Mouse (Mus musculus) stomach, embryonic 14.5 days (tissue): ENCODE data around the gene Iqcg. TPM values are rescaled to one million over a fixed set of nuclear protein-coding genes. Genes with fewer than 3 reads are reported as not detected.

ENCODE experiments used
- ATAC-seq: fragments of 200-750 bp; cut with Nextera tagmentation; 2 replicates; pipeline ENCODE4 v1.8.0; 2017; ENCODE audit warnings: low read depth, moderate TSS enrichment; ENCODE audit not compliant: insufficient number of reproducible peaks, insufficient read depth, low FRiP score
- H3K27ac ChIP-seq: fragments of 300-500 bp; sonication (generic); 2 replicates; pipeline ENCODE4 v1.5.1; 2014; ENCODE audit warnings: mild to moderate bottlenecking, low read length, moderate library complexity, mixed read lengths
- H3K27me3 ChIP-seq: fragments of 300-500 bp; sonication (generic); 2 replicates; pipeline ENCODE4 v1.6.1; 2014; ENCODE audit warnings: low read length, control low read depth, mixed read lengths; ENCODE audit not compliant: control insufficient read depth, insufficient read depth
- H3K36me3 ChIP-seq: fragments of 300-500 bp; sonication (generic); 2 replicates; pipeline ENCODE4 v1.6.1; 2014; ENCODE audit warnings: mild to moderate bottlenecking, control low read depth, low read length, moderate library complexity, mixed read lengths; ENCODE audit not compliant: control insufficient read depth, insufficient read depth
- H3K4me1 ChIP-seq: fragments of 300-500 bp; sonication (generic); 2 replicates; pipeline ENCODE4 v1.6.1; 2014; ENCODE audit warnings: low read length, control low read depth, mixed read lengths; ENCODE audit not compliant: control insufficient read depth, insufficient read depth
- H3K4me2 ChIP-seq: fragments of 300-500 bp; sonication (generic); replicated peaks from 2 replicates; pipeline ENCODE4 v1.6.1; 2014; ENCODE audit warnings: low read depth, low read length, control low read depth
- H3K4me3 ChIP-seq: fragments of 300-500 bp; sonication (generic); 2 replicates; pipeline ENCODE4 v1.5.1; 2014; ENCODE audit warnings: low read depth, low read length, control low read depth
- H3K9ac ChIP-seq: fragments of 300-500 bp; sonication (generic); replicated peaks from 2 replicates; pipeline ENCODE4 v1.6.1; 2014; ENCODE audit warnings: low read depth, mild to moderate bottlenecking, control low read depth, low read length, moderate library complexity, mixed read lengths
- H3K9me3 ChIP-seq: fragments of 300-500 bp; sonication (generic); 2 replicates; pipeline ENCODE4 v1.6.1; 2016; ENCODE audit warnings: low read depth, low read length, control low read depth; ENCODE audit not compliant: control insufficient read depth
- WGBS: fragments of 180-500 bp; shearing (Covaris S2); extraction: QIAGEN DNeasy Blood & Tissue Kit; methylation state at CpG from one replicate; pipeline ENCODE4 v1.1.7; 2014; 5-methylcytosine and 5-hydroxymethylcytosine counted together
- polyA plus RNA-seq: library from polyadenylated mRNA; unstranded; fragments of >200 nt; fragmentation: Nextera tagmentation; extraction: Ambion mirVana; gene quantifications from 2 replicates; pipeline ENCODE4 v1.2.1, GENCODE M21; 2014

Gene Iqcg
- polyA plus RNA-seq, 1 experiment from 2014 or later: 2.7 TPM

DNA sequence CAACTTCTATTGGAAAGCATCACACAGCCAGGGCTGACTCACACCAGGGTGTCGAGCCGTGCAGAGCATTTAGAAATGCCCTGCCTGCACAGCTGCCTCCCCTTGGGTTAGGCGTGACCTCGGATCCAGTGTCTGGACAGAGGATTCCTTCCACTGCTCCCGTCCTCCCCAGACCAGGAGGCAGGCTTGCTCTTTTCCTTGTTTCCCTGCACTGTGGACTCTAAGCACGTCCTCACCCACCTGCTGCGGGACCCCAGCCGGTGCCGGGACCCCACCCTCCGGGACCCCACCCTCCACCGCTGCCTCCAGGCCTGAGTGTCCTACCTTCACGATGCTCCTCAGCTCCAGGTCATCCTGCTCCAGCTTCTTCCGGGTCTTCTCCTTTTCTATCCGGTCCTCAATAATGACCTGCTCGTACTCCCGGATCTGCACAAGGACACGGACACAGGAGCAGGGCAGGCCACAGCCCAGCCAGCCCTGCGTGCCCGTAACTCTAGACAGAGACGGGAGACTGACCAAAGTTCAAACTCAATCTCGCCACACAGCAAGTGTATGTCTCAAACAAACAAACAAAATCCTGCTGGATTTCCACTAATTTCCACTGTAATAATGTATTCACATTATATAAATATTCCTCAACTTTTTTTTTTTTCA, 36.8 kb downstream of the Iqcg start:
- Histone ChIP-seq H3K36me3 (peaks cover 2% of the 10 kb centered on the region; the same call in 1 of the 2 replicates), H3K4me1 (no peaks in the 10 kb centered on the region), H3K27me3 (no peaks in the 10 kb centered on the region), H3K4me3 (no peak overlapping the region), H3K4me2 (no peak overlapping the region), H3K9ac (no peak overlapping the region), H3K9me3 (no peaks in the 10 kb centered on the region), H3K27ac (no peak overlapping the region)
- no peak for ATAC-seq
- 68% methylated on average over 21 of the region's 21 CpGs for WGBS

DNA sequence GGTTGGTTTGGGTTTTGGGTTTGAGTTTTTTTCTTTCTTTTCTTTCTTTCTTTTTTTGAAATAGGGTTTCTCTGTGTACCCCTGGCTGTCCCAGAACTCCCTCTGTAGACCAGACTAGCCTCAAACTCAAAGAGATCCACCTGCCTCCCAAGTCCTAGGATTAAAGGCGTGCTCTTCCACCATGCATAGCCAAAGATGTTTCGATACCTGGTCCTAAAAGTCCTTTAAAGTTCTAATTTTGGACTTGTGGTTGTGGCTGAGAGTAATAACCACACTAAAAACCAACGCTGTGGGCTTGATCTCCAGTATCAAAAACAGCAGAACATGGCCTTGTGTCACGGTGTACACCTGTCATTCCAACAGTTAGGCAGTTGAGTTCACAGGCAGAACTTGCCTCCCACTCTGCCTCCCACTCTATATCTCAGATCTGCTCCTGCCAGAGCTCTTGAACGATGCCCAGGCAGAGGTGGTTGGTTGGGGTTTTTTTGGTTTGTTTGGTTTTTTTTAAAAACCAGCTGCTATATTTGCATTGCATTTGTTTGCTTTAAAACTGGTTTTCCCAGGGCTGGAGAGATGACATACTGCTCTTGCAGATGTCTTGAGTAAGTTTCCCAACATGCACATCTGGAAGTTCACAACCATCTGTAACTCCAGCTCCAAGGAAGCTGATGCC, 38.2 kb downstream of the Iqcg start:
- no peak overlapping the region for H3K4me3 ChIP-seq
- H3K9me3 ChIP-seq: no peaks in the 10 kb centered on the region
- no peak overlapping the region for H3K27ac ChIP-seq
- ATAC-seq: no peak
- no peaks in the 10 kb centered on the region for H3K27me3 ChIP-seq
- H3K4me1 ChIP-seq: no peaks in the 10 kb centered on the region
- 75% methylated on average over 5 of the region's 5 CpGs for WGBS
- H3K36me3 ChIP-seq: peaks cover 14% of the 10 kb centered on the region
- no peak overlapping the region for H3K9ac ChIP-seq
- H3K4me2 ChIP-seq: no peak overlapping the region

DNA sequence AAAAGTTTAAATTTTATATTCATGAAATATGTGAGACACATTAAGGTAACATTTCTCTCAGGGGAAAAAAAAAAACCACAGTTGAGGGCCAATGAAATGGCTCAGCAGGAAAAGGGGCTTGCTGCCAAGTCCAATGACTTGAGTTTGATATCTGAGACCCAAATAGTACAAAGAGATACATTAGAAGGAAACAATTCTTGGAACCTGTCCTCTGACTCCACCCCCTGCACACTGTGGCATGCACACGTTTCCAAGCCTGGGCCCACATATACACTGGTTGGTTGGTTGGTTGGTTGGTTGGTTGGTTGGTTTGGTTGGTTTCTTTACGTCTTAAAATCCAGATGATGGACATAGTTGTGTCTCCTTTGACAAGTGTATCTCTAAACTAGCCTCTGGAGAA, 40.0 kb downstream of the Iqcg start:
- Histone ChIP-seq H3K36me3 (peaks cover 18% of the 10 kb centered on the region), H3K4me2 (no peak overlapping the region), H3K9ac (no peak overlapping the region), H3K27ac (no peak overlapping the region), H3K9me3 (no peaks in the 10 kb centered on the region), H3K27me3 (no peaks in the 10 kb centered on the region), H3K4me1 (no peaks in the 10 kb centered on the region), H3K4me3 (no peak overlapping the region)
- ATAC-seq: no peak
- 83% methylated on average over 2 of the region's 2 CpGs for WGBS

DNA sequence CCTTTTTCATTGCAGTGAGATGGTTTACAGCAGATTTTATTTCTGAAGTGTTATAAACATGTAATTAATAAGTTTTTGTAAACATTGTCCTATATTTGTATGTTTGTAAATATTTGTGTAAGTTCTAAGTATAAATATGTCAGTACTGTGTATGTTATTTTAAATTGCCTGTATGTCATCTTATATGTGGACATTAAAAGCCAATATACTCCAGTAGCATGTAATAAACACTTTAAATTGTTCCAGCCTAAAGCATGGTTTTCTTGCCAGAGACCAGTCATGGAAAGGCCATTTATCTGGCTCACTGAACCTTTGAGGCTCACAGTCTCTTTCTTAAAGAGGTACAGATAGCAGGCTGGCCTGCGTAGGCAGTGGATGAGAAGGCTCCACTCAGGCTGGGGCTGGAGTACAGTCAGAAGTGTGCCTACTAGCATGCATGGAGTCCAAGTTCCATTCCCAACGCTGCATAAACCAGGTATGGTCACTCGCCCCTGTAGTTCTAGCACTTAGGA, 40.6 kb downstream of the Iqcg start:
- WGBS: 86% methylated on average over 3 of the region's 3 CpGs
- ATAC-seq: no peak

DNA sequence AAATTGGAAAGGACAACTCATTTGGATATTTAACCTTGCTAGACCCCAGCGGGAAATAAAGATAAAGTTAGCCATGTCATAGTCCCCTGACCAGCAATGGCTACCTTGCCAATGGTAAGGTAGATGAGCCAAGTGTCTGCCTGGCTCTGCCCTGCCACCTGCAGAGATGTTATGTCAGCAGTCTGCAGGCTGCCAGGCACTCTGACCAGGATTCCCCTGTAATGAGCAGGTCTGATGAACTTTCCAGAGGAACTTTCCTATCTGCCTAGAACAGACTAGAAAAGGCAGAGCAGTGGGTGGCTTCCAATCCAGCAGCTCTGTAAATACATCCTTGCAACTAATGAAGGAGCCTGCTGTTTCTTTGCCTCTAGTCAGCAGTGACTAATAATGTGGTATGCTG, 41.1 kb downstream of the Iqcg start:
- no peaks in the 10 kb centered on the region for H3K4me1 ChIP-seq
- H3K9ac ChIP-seq: no peak overlapping the region
- WGBS: 96% methylated on average over 1 of the region's 1 CpGs
- H3K4me3 ChIP-seq: no peak overlapping the region
- H3K36me3 ChIP-seq: peaks cover 20% of the 10 kb centered on the region
- H3K27me3 ChIP-seq: no peaks in the 10 kb centered on the region
- H3K9me3 ChIP-seq: no peaks in the 10 kb centered on the region
- no peak for ATAC-seq
- H3K4me2 ChIP-seq: no peak overlapping the region
- H3K27ac ChIP-seq: no peak overlapping the region

More for the DNA sequence above, 40.6 kb downstream of the Iqcg start:
- Histone ChIP-seq H3K4me1 (no peaks in the 10 kb centered on the region), H3K9ac (no peak overlapping the region), H3K27ac (no peak overlapping the region), H3K4me2 (no peak overlapping the region), H3K9me3 (no peaks in the 10 kb centered on the region), H3K27me3 (no peaks in the 10 kb centered on the region), H3K4me3 (no peak overlapping the region), H3K36me3 (peaks cover 18% of the 10 kb centered on the region)

DNA sequence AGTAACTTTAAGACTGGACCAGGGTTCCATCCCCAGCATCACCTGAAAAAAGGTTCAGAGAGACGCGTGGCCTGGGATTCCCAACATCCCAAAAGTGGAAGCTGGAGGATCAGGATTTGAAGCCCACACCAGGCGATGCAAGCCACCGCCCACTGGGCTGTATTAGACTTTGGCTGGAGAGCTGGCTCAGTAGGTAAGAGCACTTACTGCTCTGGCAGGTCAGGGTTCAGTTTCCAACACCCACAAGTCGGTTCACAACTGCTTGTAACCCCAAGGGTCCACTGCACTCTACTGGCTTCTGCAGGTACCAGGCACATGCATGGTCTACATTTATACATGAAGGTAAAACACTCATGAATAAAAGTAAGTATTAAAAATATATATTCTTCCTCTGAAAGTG, 42.2 kb downstream of the Iqcg start:
- no peak overlapping the region for H3K9ac ChIP-seq
- H3K36me3 ChIP-seq: peaks cover 29% of the 10 kb centered on the region
- H3K4me3 ChIP-seq: no peak overlapping the region
- no peak overlapping the region for H3K4me2 ChIP-seq
- no peaks in the 10 kb centered on the region for H3K9me3 ChIP-seq
- H3K27me3 ChIP-seq: no peaks in the 10 kb centered on the region
- WGBS: 91% methylated on average over 5 of the region's 5 CpGs
- no peaks in the 10 kb centered on the region for H3K4me1 ChIP-seq
- ATAC-seq: no peak
- no peak overlapping the region for H3K27ac ChIP-seq

DNA sequence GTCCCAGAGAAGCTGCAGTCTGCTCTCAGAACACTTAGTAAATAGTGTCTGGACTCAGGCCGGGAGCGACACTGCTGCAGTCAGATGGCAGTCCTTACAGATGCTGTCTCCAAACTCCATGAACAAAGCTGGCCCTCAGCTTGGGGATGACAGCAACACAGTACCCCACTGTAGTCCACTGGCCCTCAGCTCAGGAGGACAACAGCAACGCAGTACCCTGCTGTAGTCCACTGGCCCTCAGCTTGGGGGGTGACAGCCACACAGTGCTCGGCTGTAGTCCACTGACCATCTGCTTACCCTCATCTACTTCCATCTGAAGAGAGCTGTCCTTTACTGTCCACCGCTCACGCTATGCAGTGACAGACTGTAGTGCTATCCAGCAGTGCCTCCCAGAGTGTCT, 45.9 kb downstream of the Iqcg start:
- Histone ChIP-seq H3K27ac (no peak overlapping the region), H3K9me3 (no peaks in the 10 kb centered on the region), H3K27me3 (no peaks in the 10 kb centered on the region), H3K9ac (no peak overlapping the region), H3K4me3 (no peak overlapping the region), H3K36me3 (peaks cover 52% of the 10 kb centered on the region), H3K4me1 (no peaks in the 10 kb centered on the region), H3K4me2 (no peak overlapping the region)
- no peak for ATAC-seq
- WGBS: 90% methylated on average over 6 of the region's 6 CpGs

DNA sequence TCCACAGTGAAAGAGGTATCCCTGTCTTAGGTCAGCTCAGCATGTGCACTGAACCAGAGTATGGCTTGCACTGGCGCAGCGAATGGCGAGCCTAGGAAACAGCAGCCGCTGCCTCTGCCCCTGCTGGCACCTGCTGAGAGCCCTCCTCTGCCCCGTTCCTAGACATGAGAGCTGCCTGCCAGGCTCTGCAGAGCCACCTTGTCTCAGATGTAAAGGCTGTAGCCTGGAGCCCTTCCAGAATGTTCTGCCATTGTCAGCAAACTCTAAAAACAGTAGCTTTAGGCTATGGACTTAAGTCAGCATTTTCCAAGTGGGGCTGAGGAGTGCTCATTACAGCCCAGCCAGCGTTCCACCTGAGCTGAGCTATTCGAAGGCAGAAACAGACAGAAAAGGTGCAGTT, 48.6 kb downstream of the Iqcg start:
- no peaks in the 10 kb centered on the region for H3K4me1 ChIP-seq
- no peak for ATAC-seq
- peaks cover 39% of the 10 kb centered on the region for H3K36me3 ChIP-seq
- no peaks in the 10 kb centered on the region for H3K27me3 ChIP-seq
- H3K9me3 ChIP-seq: no peaks in the 10 kb centered on the region
- no peak overlapping the region for H3K9ac ChIP-seq
- H3K4me2 ChIP-seq: no peak overlapping the region
- H3K4me3 ChIP-seq: no peak overlapping the region
- WGBS: 90% methylated on average over 7 of the region's 7 CpGs
- H3K27ac ChIP-seq: no peak overlapping the region
